Mouse (Mus musculus) limb, embryonic 15.5 days (tissue): ENCODE measurements around the gene Galntl5. TPM values are rescaled to one million over a fixed set of nuclear protein-coding genes. Genes with fewer than 3 reads are reported as not detected.
"Not testable (repeated sequence)": the region's sequence is repeated elsewhere in the genome, so short reads cannot be mapped to it uniquely, and the experiment has no call there.

ENCODE experiments used
- ATAC-seq: fragments of 200-750 bp; cut with Nextera tagmentation; 2 replicates; pipeline ENCODE4 v1.8.0; 2017; ENCODE audit warnings: low read depth, moderate TSS enrichment; ENCODE audit not compliant: insufficient number of reproducible peaks, low FRiP score, low TSS enrichment
- H3K27ac ChIP-seq: fragments of 300-500 bp; sonication (generic); 2 replicates; pipeline ENCODE4 v1.5.1; 2015; ENCODE audit warnings: moderate library complexity, mild to moderate bottlenecking, inconsistent platforms
- H3K27me3 ChIP-seq: fragments of 300-500 bp; sonication (generic); 2 replicates; pipeline ENCODE4 v1.6.1; 2015; ENCODE audit warnings: inconsistent platforms
- H3K36me3 ChIP-seq: fragments of 300-500 bp; sonication (generic); 2 replicates; pipeline ENCODE4 v1.6.1; 2015; ENCODE audit warnings: inconsistent platforms
- H3K4me1 ChIP-seq: fragments of 300-500 bp; sonication (generic); 2 replicates; pipeline ENCODE4 v1.6.1; 2015; ENCODE audit warnings: inconsistent platforms
- H3K4me2 ChIP-seq: fragments of 300-500 bp; sonication (generic); 2 replicates; pipeline ENCODE4 v1.6.1; 2015; ENCODE audit warnings: mild to moderate bottlenecking, inconsistent platforms
- H3K4me3 ChIP-seq: fragments of 300-500 bp; sonication (generic); 2 replicates; pipeline ENCODE4 v1.5.1; 2015; ENCODE audit warnings: mild to moderate bottlenecking, inconsistent platforms
- H3K9ac ChIP-seq: fragments of 300-500 bp; sonication (generic); 2 replicates; pipeline ENCODE4 v1.6.1; 2015; ENCODE audit warnings: inconsistent platforms
- H3K9me3 ChIP-seq: fragments of 300-500 bp; sonication (generic); 2 replicates; pipeline ENCODE4 v1.6.1; 2016; ENCODE audit warnings: inconsistent platforms
- WGBS: fragments of 180-500 bp; shearing (Covaris S2); methylation state at CpG from one replicate; pipeline ENCODE4 v1.1.7; 2015; 5-methylcytosine and 5-hydroxymethylcytosine counted together
- polyA plus RNA-seq: library from polyadenylated mRNA; unstranded; fragments of >200 nt; fragmentation: Nextera tagmentation; extraction: Ambion mirVana; gene quantifications from 2 replicates; pipeline ENCODE4 v1.2.1, GENCODE M21; 2015

The Galntl5 gene
- polyA plus RNA-seq, 1 experiment from 2014 or later: not detected

DNA sequence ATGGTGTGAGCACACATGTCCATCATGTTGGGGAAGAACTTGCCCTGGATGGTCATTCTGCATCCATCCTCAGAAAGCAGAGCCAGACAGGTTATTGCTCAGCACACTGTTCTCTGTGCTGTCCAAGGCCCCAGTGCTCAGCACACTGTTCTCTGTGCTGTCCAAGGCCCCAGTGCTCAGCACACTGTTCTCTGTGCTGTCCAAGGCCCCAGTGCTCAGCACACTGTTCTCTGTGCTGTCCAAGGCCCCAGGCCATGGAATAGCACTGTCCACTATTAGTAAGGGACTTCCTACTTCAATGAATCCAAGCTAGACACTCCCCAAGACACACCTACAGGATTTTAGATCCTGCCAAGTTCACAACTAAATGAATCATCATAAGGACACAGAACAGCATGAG, 32.0 kb downstream of the Galntl5 start:
- not testable (repeated sequence) for H3K4me3 ChIP-seq, H3K36me3 ChIP-seq, H3K9ac ChIP-seq, H3K27me3 ChIP-seq, H3K27ac ChIP-seq, H3K4me2 ChIP-seq, ATAC-seq, H3K9me3 ChIP-seq, H3K4me1 ChIP-seq

DNA sequence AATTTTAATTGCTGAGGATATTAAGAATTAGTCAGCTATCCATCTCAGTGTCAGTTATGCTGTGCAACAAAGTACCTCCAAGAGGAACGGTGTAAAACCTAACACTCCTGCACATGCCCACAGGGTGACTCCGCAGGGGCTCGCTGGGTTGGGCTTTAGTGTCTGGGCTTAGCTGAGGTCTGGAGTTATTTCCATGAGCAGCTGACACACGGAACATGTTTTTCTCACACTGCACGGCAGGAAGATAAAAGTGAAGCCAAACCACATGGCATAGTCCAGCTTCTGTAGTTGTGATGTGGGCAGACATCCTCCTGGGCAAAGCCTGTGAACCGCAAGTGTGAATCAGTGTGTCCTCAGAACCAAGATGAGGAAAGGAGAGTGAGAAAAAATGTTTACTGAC, 33.7 kb downstream of the Galntl5 start:
- H3K9me3 ChIP-seq: no peaks in the 10 kb centered on the region
- H3K9ac ChIP-seq: no peak overlapping the region
- ATAC-seq: no peak
- WGBS: 56% methylated on average over 6 of the region's 6 CpGs
- H3K4me1 ChIP-seq: no peaks in the 10 kb centered on the region
- no peak overlapping the region for H3K4me2 ChIP-seq
- H3K36me3 ChIP-seq: no peaks in the 10 kb centered on the region
- no peak overlapping the region for H3K27ac ChIP-seq
- no peak overlapping the region for H3K4me3 ChIP-seq
- no peaks in the 10 kb centered on the region for H3K27me3 ChIP-seq

GRCm38 (mm10) chr5:25221604-25222003, 40.3 kb downstream of the Galntl5 start, which contains the start of gene Galnt11:
Galnt11 (plus strand) TSS chr5:25221904.
- Histone ChIP-seq H3K4me3 (peak within 1 kb of the TSS; percentile 83), H3K4me1 (peaks cover 4% of the 10 kb centered on the region; the same call in 1 of the 2 replicates), H3K9ac (peak within 1 kb of the TSS; percentile 77), H3K27me3 (no peaks in the 10 kb centered on the region), H3K27ac (peak within 1 kb of the TSS; percentile 90), H3K4me2 (peak within 1 kb of the TSS; percentile 57), H3K9me3 (no peaks in the 10 kb centered on the region), H3K36me3 (no peaks in the 10 kb centered on the region)
- 78% methylated on average over 3 of the region's 3 CpGs for WGBS
- no peak for ATAC-seq

- peak within 1 kb of the TSS; percentile 57 for H3K4me2 ChIP-seq
- peaks cover 4% of the 10 kb centered on the region; the same call in 1 of the 2 replicates for H3K4me1 ChIP-seq
- H3K27me3 ChIP-seq: no peaks in the 10 kb centered on the region
- WGBS: 3% methylated on average over 71 of the region's 72 CpGs
- peak within 1 kb of the TSS; percentile 90 for H3K27ac ChIP-seq
- H3K4me3 ChIP-seq: peak within 1 kb of the TSS; percentile 83
- peak; percentile 93 for ATAC-seq
- no peaks in the 10 kb centered on the region for H3K9me3 ChIP-seq
- peak within 1 kb of the TSS; percentile 77 for H3K9ac ChIP-seq
- 0 out of 2 replicates have a peak, but pooled peaks cover 6% of the 10 kb centered on the region for H3K36me3 ChIP-seq
Observed at GRCm38 (mm10) chr5:25222752-25223702, 41.8 kb downstream of the Galntl5 start, which contains the start of gene E130116L18Rik. E130116L18Rik (minus strand) TSS chr5:25223153.

DNA sequence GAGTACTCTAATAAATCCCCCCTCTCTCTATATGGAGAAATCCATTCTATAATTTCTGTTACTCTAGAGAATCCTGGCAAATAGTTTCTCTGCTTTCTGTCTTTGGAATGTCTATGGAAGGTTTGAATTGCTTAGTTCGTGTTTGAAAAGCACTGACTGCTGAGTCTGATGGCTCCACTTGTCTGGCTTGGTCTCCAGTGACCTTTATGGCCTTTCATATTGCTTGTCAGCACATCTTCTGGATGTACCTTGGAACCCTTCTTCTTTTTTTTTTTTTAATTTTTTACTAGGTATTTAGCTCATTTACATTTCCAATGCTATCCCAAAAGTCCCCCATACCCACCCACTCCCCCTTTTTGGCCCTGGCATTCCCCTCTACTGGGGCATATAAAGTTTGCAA, 43.1 kb downstream of the Galntl5 start:
- H3K4me3 ChIP-seq, H3K4me1 ChIP-seq, H3K27me3 ChIP-seq, H3K27ac ChIP-seq, H3K9me3 ChIP-seq, H3K9ac ChIP-seq, H3K4me2 ChIP-seq, ATAC-seq: not testable (repeated sequence)
- 89% methylated on average over 1 of the region's 1 CpGs for WGBS
- 0 out of 2 replicates have a peak, but pooled peaks cover 15% of the 10 kb centered on the region for H3K36me3 ChIP-seq

DNA sequence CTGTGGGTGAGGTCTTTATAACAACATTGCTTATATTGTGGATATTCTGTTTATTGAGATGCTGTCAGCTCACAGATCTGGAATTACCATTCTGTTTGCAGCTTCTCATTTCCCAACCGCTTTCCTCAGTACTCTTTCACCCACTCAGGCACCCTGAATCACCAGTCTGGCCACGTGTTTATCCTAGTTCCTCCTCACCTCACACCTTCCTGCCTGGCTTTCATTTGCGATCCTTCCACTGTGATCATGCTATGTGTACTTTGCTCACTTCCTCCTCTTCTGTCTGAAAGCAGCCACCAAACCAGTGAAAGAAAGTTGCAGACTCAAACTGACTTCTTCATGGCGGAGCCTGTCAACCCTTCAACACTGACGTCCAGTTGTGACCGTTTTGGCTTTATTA, 61.8 kb downstream of the Galntl5 start:
- Histone ChIP-seq H3K9me3 (no peaks in the 10 kb centered on the region), H3K27me3 (no peaks in the 10 kb centered on the region), H3K9ac (no peak overlapping the region), H3K4me2 (no peak overlapping the region), H3K27ac (no peak overlapping the region), H3K4me3 (no peak overlapping the region), H3K4me1 (no peaks in the 10 kb centered on the region), H3K36me3 (0 out of 2 replicates have a peak, but pooled peaks cover 6% of the 10 kb centered on the region)
- WGBS: 86% methylated on average over 6 of the region's 6 CpGs
- no peak for ATAC-seq

DNA sequence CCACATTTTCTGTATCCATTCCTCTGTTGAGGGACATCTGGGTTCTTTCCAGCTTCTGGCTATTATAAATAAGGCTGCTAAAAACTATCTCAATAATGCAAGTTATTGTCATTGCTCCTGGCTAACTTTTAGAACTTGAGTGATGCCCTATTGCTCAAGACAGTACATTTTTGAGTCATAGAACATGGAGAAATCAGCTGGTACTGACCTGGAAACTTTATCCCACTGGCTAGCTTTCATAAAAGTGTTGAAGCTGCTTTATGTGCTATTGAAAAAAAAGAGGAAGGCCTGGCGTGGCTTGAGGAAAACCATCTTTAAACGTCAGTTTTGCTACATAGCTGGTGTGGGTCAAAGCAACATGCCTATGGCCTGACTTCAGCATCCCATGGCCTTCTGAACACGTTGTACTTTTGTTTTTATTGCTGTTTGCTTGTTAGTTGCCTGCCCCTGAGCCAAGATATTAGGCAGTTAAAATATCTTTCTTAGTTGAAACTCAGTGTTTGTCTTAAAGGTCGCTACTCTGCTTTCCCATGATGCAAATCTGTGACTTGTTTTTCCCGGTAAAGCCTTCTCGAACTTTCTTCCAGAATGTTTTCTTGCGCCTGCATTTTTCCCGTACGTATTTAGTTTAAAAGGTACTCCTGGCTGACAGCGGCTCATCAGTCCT, 64.7 kb downstream of the Galntl5 start:
- Histone ChIP-seq H3K36me3 (peaks cover 20% of the 10 kb centered on the region), H3K4me3 (no peak overlapping the region), H3K9me3 (no peaks in the 10 kb centered on the region), H3K27ac (no peak overlapping the region), H3K9ac (no peak overlapping the region), H3K27me3 (no peaks in the 10 kb centered on the region), H3K4me1 (no peaks in the 10 kb centered on the region), H3K4me2 (no peak overlapping the region)
- WGBS: 78% methylated on average over 10 of the region's 10 CpGs
- no peak for ATAC-seq

DNA sequence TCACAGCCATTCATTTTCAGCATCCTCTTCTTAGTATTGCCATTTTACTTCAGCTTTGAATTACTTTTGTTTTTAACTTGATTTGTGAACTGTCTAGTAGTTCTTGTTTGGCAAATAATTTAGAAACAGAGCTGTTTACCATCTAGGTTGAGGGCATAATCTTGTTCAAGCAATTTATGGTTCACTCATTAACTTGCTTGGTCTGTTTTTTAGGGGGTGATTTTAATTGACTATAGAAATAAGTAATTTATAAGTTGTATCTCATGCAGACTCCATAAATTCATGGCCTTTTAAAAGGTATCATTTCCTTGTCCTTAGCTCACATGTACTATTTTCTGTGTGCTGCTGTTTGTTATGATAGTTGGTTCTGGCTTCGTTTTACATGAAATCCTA, 65.2 kb downstream of the Galntl5 start:
- no peaks in the 10 kb centered on the region for H3K27me3 ChIP-seq
- WGBS: 75% methylated on average over 1 of the region's 1 CpGs
- H3K9me3 ChIP-seq: no peaks in the 10 kb centered on the region
- no peaks in the 10 kb centered on the region for H3K4me1 ChIP-seq
- no peak overlapping the region for H3K27ac ChIP-seq
- no peak overlapping the region for H3K4me2 ChIP-seq
- peaks cover 25% of the 10 kb centered on the region for H3K36me3 ChIP-seq
- no peak for ATAC-seq
- H3K9ac ChIP-seq: no peak overlapping the region
- H3K4me3 ChIP-seq: no peak overlapping the region

DNA sequence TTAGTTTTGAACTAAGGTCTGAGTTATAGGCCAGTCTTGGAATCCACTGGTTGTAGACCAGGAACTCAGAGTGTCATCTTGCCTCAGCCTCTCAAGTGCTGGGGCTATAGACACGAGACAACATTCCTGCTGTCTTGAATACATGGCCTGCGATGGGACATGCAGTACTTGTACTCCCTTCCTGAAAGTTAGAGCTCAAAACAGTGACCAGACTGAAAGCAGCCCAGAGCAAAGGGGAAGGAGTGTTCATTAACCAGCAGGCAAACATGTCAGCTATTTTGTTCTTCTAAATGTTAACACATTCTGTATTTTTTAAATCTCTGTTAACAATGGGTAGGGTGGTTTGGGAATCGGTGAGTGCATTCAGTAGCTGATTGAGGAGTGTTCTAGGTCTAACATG, 65.8 kb downstream of the Galntl5 start:
- Histone ChIP-seq H3K4me3 (no peak overlapping the region), H3K4me1 (no peaks in the 10 kb centered on the region), H3K27ac (no peak overlapping the region), H3K9me3 (no peaks in the 10 kb centered on the region), H3K36me3 (peaks cover 30% of the 10 kb centered on the region), H3K27me3 (no peaks in the 10 kb centered on the region), H3K4me2 (no peak overlapping the region), H3K9ac (no peak overlapping the region)
- ATAC-seq: no peak
- WGBS: 83% methylated on average over 3 of the region's 3 CpGs

DNA sequence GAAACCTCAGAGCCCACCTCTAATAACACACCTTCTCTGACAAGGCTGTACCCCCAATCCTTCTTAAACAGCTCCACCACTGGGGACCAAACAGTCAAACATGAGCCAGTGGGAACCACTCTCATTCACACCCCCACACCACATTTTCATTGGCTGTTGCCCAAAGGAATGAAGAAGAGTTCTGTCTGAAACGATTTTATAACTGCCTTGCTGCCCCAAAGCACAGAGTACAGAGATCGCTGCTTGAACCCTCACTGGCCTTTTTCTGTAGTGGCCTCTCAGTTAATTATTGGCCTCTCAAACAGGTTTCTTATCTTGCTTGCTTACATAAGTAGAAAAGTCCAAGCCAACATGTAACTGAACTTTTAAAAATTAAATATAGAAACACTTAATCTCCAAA, 71.2 kb downstream of the Galntl5 start:
- no peak for ATAC-seq

DNA sequence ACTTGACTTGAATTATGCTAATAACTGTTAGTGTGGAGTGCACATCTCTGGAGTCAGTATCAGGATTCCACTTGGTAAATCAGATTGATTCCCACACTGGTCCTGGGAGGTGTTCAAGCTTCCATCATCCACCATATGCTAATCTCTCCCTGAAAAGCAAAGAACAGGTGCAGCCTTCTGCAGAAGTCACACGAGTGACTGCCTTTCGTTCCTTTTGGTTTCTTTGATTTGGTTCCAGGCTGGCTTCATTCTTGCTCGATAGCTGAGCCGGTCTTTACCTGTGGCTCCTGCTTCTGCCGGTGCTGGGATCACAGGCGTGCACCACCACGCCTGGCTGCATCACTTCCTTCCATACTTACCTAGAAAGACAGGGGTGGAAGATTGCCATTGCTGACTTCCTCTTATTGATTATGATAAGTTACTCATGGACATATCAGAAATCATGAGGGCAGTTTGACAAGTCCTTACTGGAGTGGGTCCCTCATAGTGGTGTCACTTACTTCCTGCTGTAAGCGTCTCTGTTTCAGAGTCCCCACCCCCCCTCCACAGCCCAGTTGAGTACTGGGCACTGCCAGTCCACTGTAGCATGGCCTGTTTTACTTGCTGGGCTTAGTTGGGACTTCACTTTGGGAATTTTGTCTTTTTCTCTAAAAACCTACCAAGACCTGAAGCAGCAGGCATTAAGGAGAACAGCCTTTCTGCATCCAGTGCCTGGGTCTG, 71.7 kb downstream of the Galntl5 start:
- peaks cover 74% of the 10 kb centered on the region for H3K36me3 ChIP-seq
- ATAC-seq: no peak
- H3K9ac ChIP-seq: no peak overlapping the region
- WGBS: 91% methylated on average over 8 of the region's 8 CpGs
- H3K4me3 ChIP-seq: no peak overlapping the region
- H3K27ac ChIP-seq: no peak overlapping the region
- no peaks in the 10 kb centered on the region for H3K9me3 ChIP-seq
- no peaks in the 10 kb centered on the region for H3K4me1 ChIP-seq
- H3K4me2 ChIP-seq: no peak overlapping the region
- no peaks in the 10 kb centered on the region for H3K27me3 ChIP-seq

More for the DNA sequence above, 71.2 kb downstream of the Galntl5 start:
- no peaks in the 10 kb centered on the region for H3K9me3 ChIP-seq
- no peak overlapping the region for H3K27ac ChIP-seq
- H3K4me2 ChIP-seq: no peak overlapping the region
- H3K27me3 ChIP-seq: no peaks in the 10 kb centered on the region
- H3K4me3 ChIP-seq: no peak overlapping the region
- H3K4me1 ChIP-seq: no peaks in the 10 kb centered on the region
- H3K9ac ChIP-seq: no peak overlapping the region
- peaks cover 71% of the 10 kb centered on the region for H3K36me3 ChIP-seq
- WGBS: 66% methylated on average over 2 of the region's 2 CpGs
